Comparison of ENCODE assay signal across 15 mouse cellular contexts in the genomic region with DNA sequence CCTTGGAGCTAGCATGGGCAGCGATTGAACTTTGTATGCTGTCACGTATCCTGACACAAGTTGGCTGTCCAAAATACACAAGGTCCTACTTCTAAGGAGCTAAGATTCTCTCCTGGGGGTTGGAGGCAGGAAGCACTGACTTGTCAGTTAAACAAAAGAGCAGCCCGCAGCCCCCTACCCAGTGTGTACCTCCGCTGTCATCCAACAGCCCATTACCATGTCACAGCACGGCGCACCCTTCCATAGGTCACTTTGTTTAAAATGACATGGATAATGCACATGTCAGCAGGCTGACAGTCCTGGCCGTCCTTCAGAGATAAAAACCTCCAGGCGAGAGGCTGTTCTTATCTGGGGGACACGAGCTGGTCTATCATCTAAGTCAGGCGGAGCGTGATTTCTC.
DNase-seq lines count a peak whose midpoint lies in the region; ATAC-seq and TF ChIP-seq lines count a peak whose summit lies in the region.
"Had no signal": no experiment of that assay in that cellular context is flagged by ENCODE, and none has a peak within 500 bp of the region (broad histone marks: within the 10 kb centered on the region; RNA-seq: fewer than 3 reads in every experiment).

No protein-coding gene starts in this region.

- H3K4me2 ChIP-seq in heart, embryonic 11.5 days = peak overlapping the region; percentile 48
- H3K4me2 ChIP-seq in neural tube, embryonic 12.5 days (replicated peaks) = no peak overlapping the region
- no peak overlapping the region for H3K4me2 ChIP-seq in liver, embryonic 16.5 days (ENCODE audit: low read depth, low read length)
- H3K4me2 ChIP-seq: limb, embryonic 13.5 days had no signal

- no peaks in the 10 kb centered on the region for H3K36me3 ChIP-seq in heart, embryonic 11.5 days (ENCODE audit: control insufficient read depth, insufficient read depth, low read length)
- H3K36me3 ChIP-seq in neural tube, embryonic 12.5 days = no peaks in the 10 kb centered on the region
- H3K36me3 ChIP-seq in liver, embryonic 16.5 days (ENCODE audit: control insufficient read depth, insufficient read depth) = no peaks in the 10 kb centered on the region

- 0 out of 2 replicates have a peak overlapping the region, but pooled peaks have one; percentile 5 for H3K4me3 ChIP-seq in heart, embryonic 11.5 days (ENCODE audit: low read depth, low read length)
- no peak overlapping the region for H3K4me3 ChIP-seq in neural tube, embryonic 12.5 days
- H3K4me3 ChIP-seq in liver, embryonic 16.5 days (ENCODE audit: low read depth, low read length) = no peak overlapping the region
- H3K4me3 ChIP-seq in lung, adult 2 months (replicated peaks; ENCODE audit: extremely low read depth, low read depth, low read length) = no peak overlapping the region
- H3K4me3 ChIP-seq: erythroblast, embryonic 14.5 days; gastrocnemius, adult 2 months; limb, embryonic 13.5 days had no signal

- no peaks in the 10 kb centered on the region for H3K9me3 ChIP-seq in heart, embryonic 11.5 days (replicated peaks; ENCODE audit: control insufficient read depth, low read length)
- no peaks in the 10 kb centered on the region for H3K9me3 ChIP-seq in neural tube, embryonic 12.5 days
- no peaks in the 10 kb centered on the region for H3K9me3 ChIP-seq in liver, embryonic 16.5 days (replicated peaks; ENCODE audit: control insufficient read depth, low read length)
- H3K9me3 ChIP-seq: limb, embryonic 13.5 days had no signal

- no peak for ATAC-seq in heart, embryonic 11.5 days (replicated peaks; ENCODE audit: insufficient number of reproducible peaks, low FRiP score, low TSS enrichment)
- peak; percentile 29; the same call in 1 of the 2 replicates for ATAC-seq in neural tube, embryonic 12.5 days (ENCODE audit: low FRiP score, low read depth)
- peak; percentile 16; the same call in 1 of the 2 replicates for ATAC-seq in liver, embryonic 16.5 days (ENCODE audit: low read depth)

- no peak for DNase-seq in heart, adult 18-20 months
- no peak for DNase-seq in neural tube, embryonic 10.5 days (ENCODE audit: extremely low spot score, low spot score)
- DNase-seq in kidney, postnatal 4 days = no peak
- DNase-seq in lung, adult 2 months = no peak
- DNase-seq: gastrocnemius, adult 2 months; kidney, postnatal 10 days; layer of hippocampus, postnatal 36 days; right cerebral cortex, postnatal 14 days; thymus, postnatal 25 days had no signal

- peaks cover 8% of the 10 kb centered on the region; the same call in 1 of the 2 replicates for H3K27me3 ChIP-seq in heart, embryonic 11.5 days (ENCODE audit: control insufficient read depth, insufficient read depth, low read length)
- H3K27me3 ChIP-seq in neural tube, embryonic 12.5 days (replicated peaks) = no peaks in the 10 kb centered on the region
- H3K27me3 ChIP-seq in liver, embryonic 16.5 days (ENCODE audit: control insufficient read depth, insufficient read depth, low read depth, low read length) = no peaks in the 10 kb centered on the region

- no peak overlapping the region for H3K27ac ChIP-seq in heart, embryonic 11.5 days (ENCODE audit: low read depth, low read length)
- no peak overlapping the region for H3K27ac ChIP-seq in neural tube, embryonic 12.5 days
- H3K27ac ChIP-seq in liver, embryonic 16.5 days (ENCODE audit: low read length) = no peak overlapping the region
- H3K27ac ChIP-seq: gastrocnemius, adult 2 months; limb, embryonic 13.5 days; macrophage had no signal

- peaks cover 5% of the 10 kb centered on the region for H3K4me1 ChIP-seq in heart, embryonic 11.5 days (ENCODE audit: control insufficient read depth, insufficient read depth, low read length)
- peaks cover 31% of the 10 kb centered on the region for H3K4me1 ChIP-seq in neural tube, embryonic 12.5 days
- no peaks in the 10 kb centered on the region for H3K4me1 ChIP-seq in liver, embryonic 16.5 days (ENCODE audit: control insufficient read depth, low read depth, low read length)
- no peaks in the 10 kb centered on the region for H3K4me1 ChIP-seq in lung, adult 2 months (ENCODE audit: control insufficient read depth, insufficient read depth, low read length)

- WGBS in heart, embryonic 11.5 days (ENCODE audit: insufficient replicate concordance) = 8% methylated on average over 11 of the region's 11 CpGs
- 43% methylated on average over 11 of the region's 11 CpGs for WGBS in neural tube, embryonic 12.5 days
- 32% methylated on average over 11 of the region's 11 CpGs for WGBS in liver, embryonic 16.5 days (ENCODE audit: insufficient replicate concordance)
- WGBS in lung, adult 2 months = 61% methylated on average over 11 of the region's 11 CpGs

- no peak for TF ChIP-seq CTCF in lung, adult 2 months (IDR thresholded peaks at IDR 0.05; ENCODE audit: insufficient read depth, low read length)

- TF ChIP-seq POLR2A in lung, adult 2 months (IDR thresholded peaks at IDR 0.05; ENCODE audit: borderline replicate concordance, extremely low read depth, low read depth, low read length) = no peak

- H3K9ac ChIP-seq in heart, embryonic 11.5 days (ENCODE audit: low read depth, low read length) = no peak overlapping the region
- H3K9ac ChIP-seq in neural tube, embryonic 12.5 days = no peak overlapping the region
- H3K9ac ChIP-seq in liver, embryonic 16.5 days (ENCODE audit: low read depth, low read length) = no peak overlapping the region
- H3K9ac ChIP-seq: limb, embryonic 13.5 days had no signal
